Mouse (Mus musculus) hindbrain, embryonic 12.5 days (tissue): ENCODE data around the gene BC004004. TPM values are rescaled to one million over a fixed set of nuclear protein-coding genes. Genes with fewer than 3 reads are reported as not detected.

Experiments used
- ATAC-seq: fragments of 200-750 bp; cut with Nextera tagmentation; 2 replicates; pipeline ENCODE4 v1.8.0; 2017; ENCODE audit warnings: moderate TSS enrichment; ENCODE audit not compliant: low FRiP score
- H3K27ac ChIP-seq: fragments of 300-500 bp; sonication (generic); 2 replicates; pipeline ENCODE4 v1.5.1; 2016; ENCODE audit warnings: mild to moderate bottlenecking
- H3K27me3 ChIP-seq: fragments of 300-500 bp; sonication (generic); 2 replicates; pipeline ENCODE4 v1.6.1; 2016; ENCODE audit warnings: mild to moderate bottlenecking
- H3K36me3 ChIP-seq: fragments of 300-500 bp; sonication (generic); 2 replicates; pipeline ENCODE4 v1.6.1; 2016; ENCODE audit warnings: mild to moderate bottlenecking
- H3K4me1 ChIP-seq: fragments of 300-500 bp; sonication (generic); 2 replicates; pipeline ENCODE4 v1.6.1; 2016
- H3K4me2 ChIP-seq: fragments of 300-500 bp; sonication (generic); replicated peaks from 2 replicates; pipeline ENCODE4 v1.6.1; 2016; ENCODE audit warnings: mild to moderate bottlenecking
- H3K4me3 ChIP-seq: fragments of 300-500 bp; sonication (generic); 2 replicates; pipeline ENCODE4 v1.5.1; 2016; ENCODE audit warnings: mild to moderate bottlenecking
- H3K9ac ChIP-seq: fragments of 300-500 bp; sonication (generic); 2 replicates; pipeline ENCODE4 v1.6.1; 2016; ENCODE audit warnings: mild to moderate bottlenecking, moderate library complexity
- H3K9me3 ChIP-seq: fragments of 300-500 bp; sonication (generic); replicated peaks from 2 replicates; pipeline ENCODE4 v1.6.1; 2016; ENCODE audit warnings: mild to moderate bottlenecking
- WGBS: fragments of 180-500 bp; shearing (Covaris S2); methylation state at CpG from one replicate; pipeline ENCODE4 v1.1.7; 2016; 5-methylcytosine and 5-hydroxymethylcytosine counted together
- polyA plus RNA-seq: library from polyadenylated mRNA; unstranded; fragments of >200 nt; fragmentation: Nextera tagmentation; extraction: Ambion mirVana; gene quantifications from 2 replicates; pipeline ENCODE4 v1.2.1, GENCODE M21; 2016

The BC004004 gene
- polyA plus RNA-seq, 1 experiment from 2014 or later, result 72.5 TPM

DNA sequence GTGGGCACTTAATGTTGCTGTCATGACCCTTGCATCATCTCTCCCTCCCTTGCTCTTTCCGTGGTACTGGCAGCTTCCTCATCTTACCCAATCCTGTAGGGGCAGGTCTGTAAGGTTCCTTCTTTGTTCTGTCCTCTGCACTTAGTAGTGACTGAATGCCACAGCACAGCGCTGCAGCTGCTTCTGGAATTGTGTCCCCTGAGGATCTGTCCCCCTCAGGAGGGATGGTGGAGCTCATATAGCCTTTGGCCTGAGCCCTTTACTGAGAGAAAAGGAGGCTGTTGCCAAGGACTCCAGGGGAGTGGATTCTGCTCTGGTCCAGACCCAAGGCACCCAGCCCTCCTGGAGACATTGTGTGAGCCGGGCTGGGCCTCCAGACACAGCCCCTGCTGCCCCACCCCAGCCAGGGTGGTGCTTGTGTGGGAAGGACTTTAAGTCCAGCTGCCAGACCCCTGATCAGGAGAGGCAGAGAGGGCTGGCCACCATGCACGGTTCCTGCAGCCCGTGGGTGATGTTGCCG, 50.2 kb downstream of the BC004004 start:
- WGBS, result 44% methylated on average over 6 of the region's 6 CpGs
- Histone ChIP-seq H3K4me1 (peaks cover 28% of the 10 kb centered on the region), H3K36me3 (no peaks in the 10 kb centered on the region), H3K4me2 (no peak overlapping the region), H3K4me3 (no peak overlapping the region), H3K9ac (no peak overlapping the region), H3K9me3 (no peaks in the 10 kb centered on the region), H3K27ac (no peak overlapping the region), H3K27me3 (peaks cover 45% of the 10 kb centered on the region)
- ATAC-seq, result no peak

DNA sequence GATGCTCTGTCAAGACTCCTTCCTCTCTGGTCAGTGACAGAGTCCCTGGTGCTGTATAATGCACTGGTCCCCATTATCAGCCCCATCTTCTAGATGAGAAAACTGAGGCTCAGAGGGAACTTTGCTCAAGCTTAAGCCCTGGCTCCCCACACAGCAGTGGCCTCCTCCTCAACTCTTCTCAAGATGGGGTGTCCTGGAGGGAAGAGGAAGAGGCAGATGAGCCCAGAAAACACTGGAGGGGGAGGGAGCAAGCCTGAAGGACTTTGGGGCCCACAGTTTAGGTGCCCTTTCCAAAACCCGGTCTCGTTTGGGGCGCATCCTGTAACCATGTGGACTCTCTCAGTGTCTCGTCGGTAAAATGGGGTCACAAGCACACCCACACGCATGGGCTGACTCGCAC, 50.9 kb downstream of the BC004004 start:
- Histone ChIP-seq H3K9me3 (no peaks in the 10 kb centered on the region), H3K4me2 (no peak overlapping the region), H3K4me1 (peaks cover 28% of the 10 kb centered on the region), H3K4me3 (no peak overlapping the region), H3K36me3 (no peaks in the 10 kb centered on the region), H3K27ac (no peak overlapping the region), H3K9ac (no peak overlapping the region), H3K27me3 (peaks cover 46% of the 10 kb centered on the region)
- no peak for ATAC-seq
- 92% methylated on average over 7 of the region's 7 CpGs for WGBS

DNA sequence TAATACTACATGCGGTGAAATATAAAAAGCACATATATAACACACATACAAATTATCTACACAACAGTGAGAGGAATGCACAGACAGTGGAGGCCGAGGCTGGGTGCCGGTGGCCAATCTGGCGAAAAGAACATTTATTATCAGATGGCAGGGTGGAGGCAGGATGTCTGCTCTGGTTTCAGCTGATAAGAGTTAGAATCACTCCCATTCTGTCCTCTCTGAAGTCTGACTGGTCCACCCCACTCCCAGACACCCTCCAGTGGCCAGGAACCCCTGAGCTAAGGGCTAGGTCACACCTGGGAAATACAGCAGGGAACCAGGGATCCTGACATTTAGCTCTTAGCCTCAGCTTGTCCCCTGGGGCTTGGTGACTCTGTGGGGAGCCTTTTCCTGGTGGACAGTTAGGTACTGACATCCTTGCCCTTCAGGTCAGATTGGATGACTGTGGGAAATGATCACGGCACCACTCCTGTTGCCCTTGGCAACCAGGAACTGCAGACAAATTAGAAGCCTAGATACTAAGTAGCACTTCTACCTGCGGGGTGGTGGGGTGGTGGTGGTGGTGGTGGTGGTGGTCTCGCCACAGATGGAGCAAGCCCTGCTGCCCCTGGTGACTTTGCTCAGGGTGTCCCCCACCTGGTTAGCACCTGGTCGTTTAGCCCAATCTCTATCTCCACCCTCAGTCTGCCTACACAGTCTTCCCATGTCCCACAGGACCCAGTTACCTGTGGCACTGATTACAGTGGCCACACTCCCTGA, 51.5 kb downstream of the BC004004 start:
- Histone ChIP-seq H3K36me3 (no peaks in the 10 kb centered on the region), H3K4me1 (peaks cover 27% of the 10 kb centered on the region), H3K27ac (no peak overlapping the region), H3K27me3 (peaks cover 47% of the 10 kb centered on the region), H3K4me2 (no peak overlapping the region), H3K9ac (no peak overlapping the region), H3K9me3 (no peaks in the 10 kb centered on the region), H3K4me3 (no peak overlapping the region)
- no peak for ATAC-seq
- WGBS, result 72% methylated on average over 8 of the region's 8 CpGs

DNA sequence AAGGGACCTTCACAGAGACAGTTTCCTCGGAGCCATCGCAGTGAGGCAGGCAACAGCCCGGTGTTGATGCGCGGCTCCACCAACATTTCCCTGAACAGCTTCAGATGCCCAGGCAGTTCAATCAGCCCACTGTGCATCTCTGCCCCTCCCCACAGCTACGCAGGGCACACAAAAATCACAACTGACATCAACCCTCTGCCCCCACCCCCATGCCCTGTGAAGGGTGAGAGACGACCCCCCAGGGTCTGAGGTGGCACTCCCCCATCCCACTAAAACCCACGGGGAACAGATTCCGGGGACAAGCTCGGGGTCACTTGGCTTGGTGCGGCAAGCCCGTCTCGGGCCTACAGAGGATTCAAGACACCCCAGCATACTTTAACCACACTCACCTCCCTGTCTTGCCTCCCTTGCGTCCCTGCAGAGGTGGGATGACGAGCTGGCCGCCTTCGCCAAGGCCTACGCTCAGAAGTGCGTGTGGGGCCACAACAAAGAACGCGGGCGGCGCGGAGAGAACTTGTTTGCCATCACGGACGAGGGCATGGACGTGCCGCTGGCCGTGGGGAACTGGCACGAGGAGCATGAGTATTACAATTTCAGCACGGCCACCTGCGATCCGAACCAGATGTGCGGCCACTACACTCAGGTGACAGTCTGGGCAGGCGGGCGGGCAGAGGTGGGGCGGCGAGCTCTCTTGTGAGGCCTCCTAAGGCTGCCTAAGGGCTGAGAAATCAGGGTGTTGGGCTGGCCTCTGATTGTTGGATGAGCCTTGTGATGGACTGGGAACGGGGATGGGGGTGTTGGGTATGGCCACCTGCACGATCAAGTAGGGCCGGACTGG, 53.4 kb downstream of the BC004004 start:
- ATAC-seq, result no peak
- H3K27ac ChIP-seq, result no peak overlapping the region
- peaks cover 52% of the 10 kb centered on the region for H3K27me3 ChIP-seq
- H3K36me3 ChIP-seq, result no peaks in the 10 kb centered on the region
- WGBS, result 14% methylated on average over 41 of the region's 41 CpGs
- H3K4me1 ChIP-seq, result peaks cover 36% of the 10 kb centered on the region
- 0 out of 2 replicates have a peak overlapping the region, but pooled peaks have one; percentile 10 for H3K9ac ChIP-seq
- H3K4me2 ChIP-seq, result peak overlapping the region; percentile 32
- peak overlapping the region; percentile 6; the same call in 1 of the 2 replicates for H3K4me3 ChIP-seq
- no peaks in the 10 kb centered on the region for H3K9me3 ChIP-seq

DNA sequence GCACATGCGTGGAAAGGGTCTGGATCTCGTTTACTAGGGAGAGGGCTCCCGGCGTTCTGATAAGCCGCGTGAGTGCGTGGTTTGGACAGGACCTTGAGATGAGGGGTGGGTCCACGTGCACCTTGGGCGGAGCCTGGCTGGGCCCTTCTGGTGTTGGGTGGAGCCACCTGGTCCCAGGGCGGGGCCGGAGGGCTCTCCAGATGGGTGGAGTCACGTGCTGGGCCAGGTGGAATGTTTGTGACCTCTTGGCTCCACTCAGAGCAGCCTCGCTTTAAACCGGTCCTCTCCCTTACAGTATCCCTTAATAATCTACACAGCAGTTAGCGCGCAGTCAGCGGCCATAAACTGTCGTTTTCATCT, 54.0 kb downstream of the BC004004 start:
- WGBS, result 21% methylated on average over 18 of the region's 18 CpGs
- Histone ChIP-seq H3K27me3 (peaks cover 58% of the 10 kb centered on the region), H3K4me2 (peak overlapping the region; percentile 32; the same call in 1 of the 2 replicates), H3K4me1 (peaks cover 42% of the 10 kb centered on the region), H3K9me3 (no peaks in the 10 kb centered on the region), H3K27ac (no peak overlapping the region), H3K4me3 (no peak overlapping the region; the same call in 1 of the 2 replicates), H3K36me3 (no peaks in the 10 kb centered on the region), H3K9ac (no peak overlapping the region)
- no peak for ATAC-seq

DNA sequence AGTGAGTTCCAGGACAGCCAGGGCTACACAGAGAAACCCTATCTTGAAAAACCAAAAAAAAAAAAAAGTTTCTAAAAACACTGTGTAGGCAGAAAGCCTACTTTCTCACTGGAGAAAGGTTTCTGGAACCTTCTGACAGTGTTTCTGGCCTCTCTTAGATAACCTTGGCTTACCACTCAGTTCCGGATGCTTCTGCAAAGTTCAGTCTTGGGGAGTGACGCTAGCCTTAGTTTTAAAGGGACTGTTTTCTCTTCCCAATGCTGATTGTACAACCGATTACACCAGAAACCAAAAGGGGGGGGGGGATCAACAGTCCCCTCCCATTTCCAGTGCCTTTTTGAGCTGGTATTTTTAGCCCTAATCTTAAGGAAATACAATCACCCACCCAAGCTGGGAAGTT, 55.0 kb downstream of the BC004004 start:
- H3K27me3 ChIP-seq, result peaks cover 65% of the 10 kb centered on the region
- ATAC-seq, result no peak
- WGBS, result 91% methylated on average over 3 of the region's 3 CpGs

DNA sequence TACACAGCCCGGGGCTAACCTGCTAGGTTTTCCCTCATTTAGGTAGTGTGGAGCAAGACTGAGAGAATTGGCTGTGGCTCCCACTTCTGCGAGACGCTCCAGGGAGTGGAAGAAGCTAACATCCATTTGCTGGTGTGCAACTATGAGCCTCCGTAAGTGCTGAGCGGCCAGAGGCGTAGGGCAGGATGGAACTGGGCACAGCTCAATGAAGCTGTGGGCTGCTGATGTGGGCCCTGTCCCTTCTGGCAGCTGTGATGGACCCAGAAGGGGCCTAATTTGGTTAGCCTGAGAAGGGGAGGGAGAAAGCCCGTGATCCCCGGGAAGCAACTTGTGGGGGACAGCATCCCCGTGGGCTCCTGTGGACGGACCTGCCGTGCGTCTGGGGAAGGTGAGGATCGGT, 57.2 kb downstream of the BC004004 start:
- ATAC-seq, result no peak
- Histone ChIP-seq H3K9ac (peak overlapping the region; percentile 46; the same call in 1 of the 2 replicates), H3K9me3 (no peaks in the 10 kb centered on the region), H3K36me3 (peaks cover 10% of the 10 kb centered on the region; the same call in 1 of the 2 replicates), H3K4me1 (peaks cover 38% of the 10 kb centered on the region), H3K27ac (no peak overlapping the region), H3K27me3 (peaks cover 50% of the 10 kb centered on the region), H3K4me3 (0 out of 2 replicates have a peak overlapping the region, but pooled peaks have one; percentile 25), H3K4me2 (peak overlapping the region; percentile 52)
- 42% methylated on average over 13 of the region's 13 CpGs for WGBS

More for the DNA sequence above, 55.0 kb downstream of the BC004004 start:
- Histone ChIP-seq H3K36me3 (no peaks in the 10 kb centered on the region), H3K27ac (no peak overlapping the region), H3K9me3 (no peaks in the 10 kb centered on the region), H3K4me2 (no peak overlapping the region), H3K4me3 (no peak overlapping the region), H3K9ac (no peak overlapping the region), H3K4me1 (peaks cover 41% of the 10 kb centered on the region)

DNA sequence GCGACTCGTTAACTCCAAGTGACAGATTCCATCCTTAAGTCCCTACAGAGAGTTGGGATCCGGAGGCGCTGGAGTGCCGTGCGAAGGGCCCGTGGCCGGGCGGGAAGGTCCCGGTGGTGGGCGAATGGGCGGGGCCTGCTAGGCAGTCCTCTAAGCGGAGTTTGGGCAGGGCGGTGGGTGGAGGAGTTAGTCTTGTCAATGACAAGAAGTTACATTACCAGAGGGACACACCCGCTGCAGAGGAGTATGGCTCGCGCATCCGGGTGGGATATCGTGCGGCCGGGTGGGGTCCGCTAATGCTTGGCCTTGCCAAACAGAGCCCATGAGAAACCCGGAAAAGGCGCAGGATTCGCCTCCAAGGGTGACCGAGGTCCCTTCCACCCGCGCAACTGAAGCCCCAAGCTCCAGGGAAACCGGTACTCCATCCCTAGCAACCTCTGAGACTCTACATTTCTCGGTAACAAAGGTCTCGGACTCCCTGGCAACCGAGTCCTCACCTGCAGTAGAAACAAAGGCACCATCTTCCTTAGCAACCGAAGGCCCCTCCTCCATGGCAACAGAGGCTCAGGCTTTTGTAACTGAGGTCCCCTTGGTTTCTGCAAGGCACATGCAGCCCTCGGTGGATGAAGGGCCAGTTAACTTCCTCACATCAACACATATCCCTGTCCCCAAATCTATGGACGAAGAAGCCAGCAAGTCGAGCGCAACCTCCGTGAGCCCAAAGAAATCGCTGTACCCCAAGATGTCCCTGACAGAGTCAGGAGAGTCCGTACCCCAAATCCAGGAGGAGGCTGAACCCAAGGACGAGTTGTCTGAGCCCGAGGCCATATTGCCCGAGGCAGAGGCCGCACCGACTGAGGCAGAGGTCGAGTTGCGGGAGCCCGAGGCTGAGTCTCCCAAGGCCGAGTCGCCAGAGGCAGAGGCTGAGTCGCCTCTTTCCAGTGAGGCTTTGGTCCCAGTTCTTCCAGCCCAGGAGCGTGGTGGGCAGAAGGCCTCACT, 58.2 kb downstream of the BC004004 start:
- WGBS, result 8% methylated on average over 52 of the region's 52 CpGs
- ATAC-seq, result peak; percentile 59; the same call in 1 of the 2 replicates

DNA sequence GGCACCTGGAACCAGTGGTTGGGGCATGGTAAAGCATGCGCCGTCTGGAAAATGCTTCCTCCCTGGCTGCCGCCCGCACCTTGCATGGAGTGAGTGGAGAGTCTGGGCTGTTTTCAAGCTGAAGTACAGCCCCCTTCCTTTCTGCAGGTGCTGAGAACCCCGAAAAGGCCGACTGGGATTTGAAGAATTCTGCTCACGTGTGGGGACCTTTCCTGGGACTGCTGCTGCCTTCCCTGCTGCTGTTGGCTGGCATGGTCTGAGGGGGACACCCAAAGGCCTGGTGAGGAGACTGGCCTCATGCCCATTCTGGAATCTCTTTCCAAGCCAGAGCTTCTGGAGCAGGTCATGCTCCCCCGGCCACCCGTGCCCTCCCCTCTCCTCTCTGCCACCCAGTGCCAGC, 59.1 kb downstream of the BC004004 start:
- 77% methylated on average over 9 of the region's 9 CpGs for WGBS
- H3K27me3 ChIP-seq, result peaks cover 31% of the 10 kb centered on the region
- H3K27ac ChIP-seq, result no peak overlapping the region; the same call in 1 of the 2 replicates
- no peak for ATAC-seq
- H3K36me3 ChIP-seq, result peaks cover 28% of the 10 kb centered on the region
- peaks cover 34% of the 10 kb centered on the region for H3K4me1 ChIP-seq
- no peak overlapping the region for H3K4me2 ChIP-seq
- no peak overlapping the region for H3K4me3 ChIP-seq
- no peak overlapping the region for H3K9ac ChIP-seq
- H3K9me3 ChIP-seq, result no peaks in the 10 kb centered on the region

More for the DNA sequence above, 58.2 kb downstream of the BC004004 start:
- Histone ChIP-seq H3K27me3 (peaks cover 40% of the 10 kb centered on the region), H3K9ac (peak overlapping the region; percentile 46; the same call in 1 of the 2 replicates), H3K4me3 (peak overlapping the region; percentile 25), H3K9me3 (no peaks in the 10 kb centered on the region), H3K4me1 (peaks cover 43% of the 10 kb centered on the region), H3K36me3 (peaks cover 19% of the 10 kb centered on the region), H3K27ac (peak overlapping the region; percentile 70), H3K4me2 (peak overlapping the region; percentile 52)

DNA sequence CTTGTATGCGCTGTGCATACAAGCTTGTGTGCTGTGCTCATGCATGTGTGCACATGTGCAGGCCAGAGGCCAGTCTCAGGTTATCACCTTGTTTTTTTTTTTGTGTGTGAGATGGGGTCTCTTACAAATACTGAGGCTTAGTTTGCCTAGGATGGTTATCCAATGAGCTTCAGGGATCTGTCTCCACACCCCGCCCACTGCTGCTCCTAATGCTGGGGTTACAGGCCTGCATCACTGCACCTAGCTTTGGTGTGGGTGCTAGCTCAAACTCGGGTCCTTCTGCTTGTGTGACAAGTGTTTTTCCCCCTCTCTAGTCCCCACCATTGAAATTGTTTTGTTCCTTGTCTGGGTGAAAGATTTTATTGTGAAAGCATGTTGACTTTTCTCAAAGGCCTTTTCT, 61.6 kb downstream of the BC004004 start:
- Histone ChIP-seq H3K36me3 (peaks cover 48% of the 10 kb centered on the region), H3K4me3 (no peak overlapping the region), H3K27me3 (peaks cover 22% of the 10 kb centered on the region), H3K4me1 (peaks cover 34% of the 10 kb centered on the region), H3K9ac (no peak overlapping the region), H3K27ac (peak overlapping the region; percentile 60; the same call in 1 of the 2 replicates), H3K9me3 (no peaks in the 10 kb centered on the region), H3K4me2 (no peak overlapping the region)
- no peak for ATAC-seq
- WGBS, result 87% methylated on average over 3 of the region's 3 CpGs

DNA sequence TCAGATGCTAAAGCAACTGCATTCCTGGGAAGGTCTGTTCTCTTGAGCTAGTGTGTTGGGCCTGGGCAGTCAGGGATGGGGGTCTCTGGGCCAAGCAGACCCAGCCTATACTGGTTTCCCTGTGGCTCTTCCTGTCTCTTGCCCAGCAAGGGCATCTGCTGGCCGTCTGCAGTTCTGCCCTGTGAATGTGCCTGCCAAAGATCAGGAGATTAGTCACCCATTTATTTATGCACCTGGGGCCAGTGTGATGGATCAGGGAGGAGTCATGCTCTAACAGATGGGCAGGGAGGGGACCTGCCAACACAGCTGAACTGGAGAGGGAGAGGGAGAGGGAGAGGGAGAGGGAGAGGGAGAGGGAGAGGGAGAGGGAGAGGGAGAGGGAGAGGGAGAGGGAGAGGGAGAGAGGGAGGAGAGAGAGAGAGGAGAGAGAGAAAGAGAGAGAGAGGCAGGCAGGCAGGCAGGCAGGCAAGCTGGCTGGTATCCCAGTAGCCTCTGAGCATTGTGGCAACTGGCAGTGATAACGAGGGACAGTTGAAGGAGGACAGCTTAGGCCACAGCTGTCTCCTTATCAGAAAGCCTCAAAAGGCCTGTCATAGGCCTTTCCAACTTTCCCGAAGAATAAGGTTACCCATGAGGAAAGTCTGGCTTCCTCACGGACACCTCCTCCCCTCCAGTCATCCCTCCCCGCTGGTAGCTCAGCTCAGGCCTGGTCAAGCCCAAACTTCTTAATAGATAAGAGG, 62.3 kb downstream of the BC004004 start:
- Histone ChIP-seq H3K4me2 (no peak overlapping the region), H3K9me3 (no peaks in the 10 kb centered on the region), H3K27me3 (peaks cover 21% of the 10 kb centered on the region), H3K36me3 (peaks cover 54% of the 10 kb centered on the region), H3K9ac (no peak overlapping the region), H3K4me3 (no peak overlapping the region), H3K27ac (peak overlapping the region; percentile 60), H3K4me1 (peaks cover 30% of the 10 kb centered on the region)
- 29% methylated on average over 5 of the region's 5 CpGs for WGBS
- ATAC-seq, result peak; percentile 33; the same call in 1 of the 2 replicates
